Comparison of ENCODE assay signal across 14 mouse cellular contexts in genomic region chr9:114042490-114042889, GRCm38 (mm10). TPM values are rescaled to one million over a fixed set of nuclear protein-coding genes. Genes with fewer than 3 reads are reported as not detected.
DNase-seq lines count a peak whose midpoint lies in the region; ATAC-seq and TF ChIP-seq lines count a peak whose summit lies in the region.
"Had no signal": no experiment of that assay in that cellular context is flagged by ENCODE, and none has a peak within 500 bp of the region (broad histone marks: within the 10 kb centered on the region; RNA-seq: fewer than 3 reads in every experiment).

No protein-coding gene starts in this region.

- TF ChIP-seq CTCF in midbrain, postnatal 0 days (IDR thresholded peaks at IDR 0.05) = no peak

- H3K9ac ChIP-seq in hindbrain, embryonic 13.5 days = no peak overlapping the region
- no peak overlapping the region for H3K9ac ChIP-seq in hindbrain, embryonic 12.5 days
- H3K9ac ChIP-seq in midbrain, embryonic 13.5 days (replicated peaks) = no peak overlapping the region
- no peak overlapping the region for H3K9ac ChIP-seq in embryonic facial prominence, embryonic 14.5 days (ENCODE audit: low read depth, low read length)
- H3K9ac ChIP-seq in midbrain, postnatal 0 days (replicated peaks; ENCODE audit: low read length, poor library complexity, severe bottlenecking) = no peak overlapping the region
- H3K9ac ChIP-seq: heart, embryonic 13.5 days had no signal

- no peak overlapping the region for H3K4me3 ChIP-seq in hindbrain, embryonic 13.5 days
- H3K4me3 ChIP-seq in hindbrain, embryonic 12.5 days = no peak overlapping the region
- H3K4me3 ChIP-seq in midbrain, embryonic 10.5 days = no peak overlapping the region
- H3K4me3 ChIP-seq in midbrain, embryonic 13.5 days (replicated peaks) = no peak overlapping the region
- no peak overlapping the region for H3K4me3 ChIP-seq in embryonic facial prominence, embryonic 14.5 days (ENCODE audit: low read depth, low read length)
- H3K4me3 ChIP-seq in midbrain, postnatal 0 days (ENCODE audit: low read depth, low read length) = no peak overlapping the region
- H3K4me3 ChIP-seq: heart, embryonic 13.5 days had no signal

- H3K27ac ChIP-seq in hindbrain, embryonic 13.5 days = 0 out of 2 replicates have a peak overlapping the region, but pooled peaks have one; percentile 13
- H3K27ac ChIP-seq in hindbrain, embryonic 12.5 days = no peak overlapping the region; the same call in 1 of the 2 replicates
- peak overlapping the region; percentile 72 for H3K27ac ChIP-seq in midbrain, embryonic 10.5 days (replicated peaks)
- H3K27ac ChIP-seq in midbrain, embryonic 13.5 days = no peak overlapping the region
- peak overlapping the region; percentile 17 for H3K27ac ChIP-seq in embryonic facial prominence, embryonic 14.5 days (replicated peaks; ENCODE audit: low read depth, low read length)
- H3K27ac ChIP-seq in midbrain, postnatal 0 days (ENCODE audit: low read depth, low read length) = no peak overlapping the region
- H3K27ac ChIP-seq: heart, embryonic 13.5 days had no signal

- H3K36me3 ChIP-seq in hindbrain, embryonic 13.5 days = no peaks in the 10 kb centered on the region
- no peaks in the 10 kb centered on the region for H3K36me3 ChIP-seq in hindbrain, embryonic 12.5 days
- no peaks in the 10 kb centered on the region for H3K36me3 ChIP-seq in midbrain, embryonic 10.5 days
- H3K36me3 ChIP-seq in midbrain, embryonic 13.5 days = no peaks in the 10 kb centered on the region
- no peaks in the 10 kb centered on the region for H3K36me3 ChIP-seq in embryonic facial prominence, embryonic 14.5 days (ENCODE audit: control insufficient read depth, insufficient read depth, low read length)
- H3K36me3 ChIP-seq in midbrain, postnatal 0 days (ENCODE audit: insufficient read depth, low read length) = no peaks in the 10 kb centered on the region
- H3K36me3 ChIP-seq: heart, embryonic 13.5 days had no signal

- DNase-seq in midbrain, embryonic 10.5 days (ENCODE audit: low spot score) = no peak
- peak; percentile 72 for DNase-seq in embryonic facial prominence, embryonic 14.5 days (ENCODE audit: low spot score)
- peak; percentile 51 for DNase-seq in midbrain, postnatal 0 days (ENCODE audit: low spot score)
- no peak for DNase-seq in testis, postnatal 14 days (ENCODE audit: low spot score)
- DNase-seq: adrenal gland, postnatal 14 days; cerebellum, adult 18-20 months; gastrocnemius, postnatal 14 days; kidney, adult 18-20 months; thymus, postnatal 36 days had no signal

- H3K27me3 ChIP-seq in hindbrain, embryonic 13.5 days = no peaks in the 10 kb centered on the region
- no peaks in the 10 kb centered on the region for H3K27me3 ChIP-seq in hindbrain, embryonic 12.5 days
- H3K27me3 ChIP-seq in midbrain, embryonic 10.5 days (ENCODE audit: low read depth, poor library complexity, severe bottlenecking) = no peaks in the 10 kb centered on the region
- H3K27me3 ChIP-seq in midbrain, embryonic 13.5 days = no peaks in the 10 kb centered on the region
- no peaks in the 10 kb centered on the region for H3K27me3 ChIP-seq in embryonic facial prominence, embryonic 14.5 days (replicated peaks; ENCODE audit: control insufficient read depth, insufficient read depth, low read length)
- no peaks in the 10 kb centered on the region for H3K27me3 ChIP-seq in midbrain, postnatal 0 days (ENCODE audit: insufficient read depth, low read length)

- H3K4me1 ChIP-seq in hindbrain, embryonic 13.5 days (replicated peaks) = peaks cover 7% of the 10 kb centered on the region; the same call in 1 of the 2 replicates
- H3K4me1 ChIP-seq in hindbrain, embryonic 12.5 days = no peaks in the 10 kb centered on the region; the same call in 1 of the 2 replicates
- H3K4me1 ChIP-seq in midbrain, embryonic 10.5 days = peaks cover 18% of the 10 kb centered on the region
- H3K4me1 ChIP-seq in midbrain, embryonic 13.5 days (replicated peaks) = 0 out of 2 replicates have a peak, but pooled peaks cover 2% of the 10 kb centered on the region
- no peaks in the 10 kb centered on the region for H3K4me1 ChIP-seq in embryonic facial prominence, embryonic 14.5 days (ENCODE audit: control insufficient read depth, insufficient read depth, low read length)
- no peaks in the 10 kb centered on the region for H3K4me1 ChIP-seq in midbrain, postnatal 0 days (ENCODE audit: insufficient read depth, low read length)
- H3K4me1 ChIP-seq: heart, embryonic 13.5 days had no signal

- H3K9me3 ChIP-seq in hindbrain, embryonic 13.5 days = no peaks in the 10 kb centered on the region
- H3K9me3 ChIP-seq in hindbrain, embryonic 12.5 days (replicated peaks) = no peaks in the 10 kb centered on the region
- H3K9me3 ChIP-seq in midbrain, embryonic 10.5 days (replicated peaks) = no peaks in the 10 kb centered on the region
- H3K9me3 ChIP-seq in midbrain, embryonic 13.5 days = no peaks in the 10 kb centered on the region
- no peaks in the 10 kb centered on the region for H3K9me3 ChIP-seq in embryonic facial prominence, embryonic 14.5 days (ENCODE audit: control insufficient read depth, low read length)
- no peaks in the 10 kb centered on the region for H3K9me3 ChIP-seq in midbrain, postnatal 0 days (ENCODE audit: low read length)
- H3K9me3 ChIP-seq: heart, embryonic 13.5 days had no signal

- no peak overlapping the region for H3K4me2 ChIP-seq in hindbrain, embryonic 13.5 days
- H3K4me2 ChIP-seq in hindbrain, embryonic 12.5 days (replicated peaks) = no peak overlapping the region
- no peak overlapping the region for H3K4me2 ChIP-seq in midbrain, embryonic 13.5 days (replicated peaks)
- H3K4me2 ChIP-seq in embryonic facial prominence, embryonic 14.5 days (ENCODE audit: low read depth, low read length) = 0 out of 2 replicates have a peak overlapping the region, but pooled peaks have one; percentile 3
- no peak overlapping the region for H3K4me2 ChIP-seq in midbrain, postnatal 0 days (ENCODE audit: low read depth, low read length, poor library complexity, severe bottlenecking)
- H3K4me2 ChIP-seq: heart, embryonic 13.5 days had no signal

- no peak for ATAC-seq in hindbrain, embryonic 13.5 days (ENCODE audit: low FRiP score)
- no peak for ATAC-seq in hindbrain, embryonic 12.5 days (ENCODE audit: low FRiP score)
- ATAC-seq in midbrain, embryonic 13.5 days = no peak
- ATAC-seq in embryonic facial prominence, embryonic 14.5 days (ENCODE audit: low read depth) = peak; percentile 76; the same call in 1 of the 2 replicates
- ATAC-seq in midbrain, postnatal 0 days (ENCODE audit: low FRiP score) = no peak
- ATAC-seq in frontal cortex, adult (ENCODE audit: low TSS enrichment) = no peak

- 44% methylated on average over 6 of the region's 6 CpGs for WGBS in hindbrain, embryonic 13.5 days
- 48% methylated on average over 6 of the region's 6 CpGs for WGBS in hindbrain, embryonic 12.5 days
- WGBS in midbrain, embryonic 10.5 days = 52% methylated on average over 6 of the region's 6 CpGs
- 51% methylated on average over 6 of the region's 6 CpGs for WGBS in midbrain, embryonic 13.5 days
- WGBS in embryonic facial prominence, embryonic 14.5 days = 15% methylated on average over 6 of the region's 6 CpGs
- 51% methylated on average over 6 of the region's 6 CpGs for WGBS in midbrain, postnatal 0 days

RNA-seq across cellular contexts. Expression of gene Fbxl2, which starts 3.5 kb away (rescaled TPM):
- 22.1 and 22.2 TPM in 2 replicates for polyA plus RNA-seq in hindbrain, embryonic 13.5 days (2015; fragmentation: Nextera tagmentation; extraction: Ambion mirVana)
- 11.9 and 13.0 TPM in 2 replicates for polyA plus RNA-seq in hindbrain, embryonic 12.5 days (2016; fragmentation: Nextera tagmentation; extraction: Ambion mirVana)
- polyA plus RNA-seq in midbrain, embryonic 10.5 days (2016; fragmentation: Nextera tagmentation; extraction: Ambion mirVana) = 7.0 and 7.7 TPM in 2 replicates
- 19.8 and 19.9 TPM in 2 replicates for polyA plus RNA-seq in midbrain, embryonic 13.5 days (2015; fragmentation: Nextera tagmentation; extraction: Ambion mirVana)
- 6.8 and 8.4 TPM in 2 replicates for polyA plus RNA-seq in embryonic facial prominence, embryonic 14.5 days (2014; fragmentation: Nextera tagmentation; extraction: Ambion mirVana)
- total RNA-seq in midbrain, postnatal 0 days (2014; rRNA removed) = 43.4 and 44.2 TPM in 2 replicates
- 33.1 and 35.7 TPM in 2 replicates for polyA plus RNA-seq in midbrain, postnatal 0 days (2015; fragmentation: Nextera tagmentation; extraction: Ambion mirVana)

RNA-seq across cellular contexts. Expression of gene Susd5, which starts 14.4 kb away (rescaled TPM):
- 0.42 and 0.66 TPM in 2 replicates for polyA plus RNA-seq in hindbrain, embryonic 13.5 days (2015; fragmentation: Nextera tagmentation; extraction: Ambion mirVana)
- polyA plus RNA-seq in hindbrain, embryonic 12.5 days (2016; fragmentation: Nextera tagmentation; extraction: Ambion mirVana) = 3.2 and 7.3 TPM in 2 replicates
- polyA plus RNA-seq in midbrain, embryonic 10.5 days (2016; fragmentation: Nextera tagmentation; extraction: Ambion mirVana) = 0.25 and 0.51 TPM in 2 replicates
- 0.23 and 0.31 TPM in 2 replicates for polyA plus RNA-seq in midbrain, embryonic 13.5 days (2015; fragmentation: Nextera tagmentation; extraction: Ambion mirVana)
- polyA plus RNA-seq in embryonic facial prominence, embryonic 14.5 days (2014; fragmentation: Nextera tagmentation; extraction: Ambion mirVana) = 9.2 and 16.1 TPM in 2 replicates
- total RNA-seq in midbrain, postnatal 0 days (2014; rRNA removed) = 0.90 and 2.4 TPM in 2 replicates
- 1.0 and 1.1 TPM in 2 replicates for polyA plus RNA-seq in midbrain, postnatal 0 days (2015; fragmentation: Nextera tagmentation; extraction: Ambion mirVana)

Comparison
In these comparisons a context has a peak if more than half of its experiments do, and no peak if none do; other contexts are left out.
1. H3K27ac ChIP-seq: peak in hindbrain, embryonic 13.5 days (single experiment), midbrain, embryonic 10.5 days (single experiment) and embryonic facial prominence, embryonic 14.5 days (single experiment); none in hindbrain, embryonic 12.5 days (single experiment), midbrain, embryonic 13.5 days (single experiment) and midbrain, postnatal 0 days (single experiment).
2. DNase-seq: peak in embryonic facial prominence, embryonic 14.5 days (single experiment) and midbrain, postnatal 0 days (single experiment); none in midbrain, embryonic 10.5 days (single experiment) and testis, postnatal 14 days (single experiment).